26 mouse cellular contexts compared by ENCODE assay signal in genomic region chr11:100585148-100585547, GRCm38 (mm10). TPM values are rescaled to one million over a fixed set of nuclear protein-coding genes. Genes with fewer than 3 reads are reported as not detected.
DNase-seq lines count a peak whose midpoint lies in the region; ATAC-seq and TF ChIP-seq lines count a peak whose summit lies in the region.
"Had no signal": no experiment of that assay in that cellular context is flagged by ENCODE, and none has a peak within 500 bp of the region (broad histone marks: within the 10 kb centered on the region; RNA-seq: fewer than 3 reads in every experiment).

No protein-coding gene starts in this region.

- no peak for TF ChIP-seq POLR2A in CH12.LX (IDR thresholded peaks at IDR 0.05; ENCODE audit: low read depth, low read length)

- dilution Hi-C loops in CH12.LX (cut with MboI; ENCODE audit: extremely low pct_ligation_motif_present, extremely low pct_unique_long_range_greater_than_20kb, low sequenced_read_pairs): no loop called here

- H3K36me3 ChIP-seq in liver, postnatal 0 days (replicated peaks; ENCODE audit: insufficient read depth, low read length): peaks cover 86% of the 10 kb centered on the region
- H3K36me3 ChIP-seq in liver, embryonic 12.5 days: peaks cover 100% of the 10 kb centered on the region
- H3K36me3 ChIP-seq in CH12.LX (replicated peaks in 1 of 2; ENCODE audit: control insufficient read depth in 1 of 2, insufficient read depth in 1 of 2, low read length in 1 of 2): peaks cover 84 to 95% of the 10 kb centered on the region in 2 experiments

- no peak for TF ChIP-seq EP300 in liver, postnatal 0 days (IDR thresholded peaks at IDR 0.05; ENCODE audit: low read depth)
- no peak for TF ChIP-seq EP300 in CH12.LX (IDR thresholded peaks at IDR 0.05; ENCODE audit: low read length)

- no peak for ATAC-seq in liver, postnatal 0 days
- no peak for ATAC-seq in liver, embryonic 12.5 days
- ATAC-seq: forebrain, embryonic 14.5 days; forebrain, postnatal 0 days; hindbrain, postnatal 0 days; Patski had no signal

- H3K4me1 ChIP-seq in liver, postnatal 0 days (ENCODE audit: insufficient read depth): no peaks in the 10 kb centered on the region
- H3K4me1 ChIP-seq in liver, embryonic 12.5 days: no peaks in the 10 kb centered on the region
- H3K4me1 ChIP-seq in CH12.LX (ENCODE audit: control insufficient read depth in 1 of 2, insufficient read depth in 2 of 2): peaks cover 56 to 96% of the 10 kb centered on the region in 2 experiments
- H3K4me1 ChIP-seq: embryonic facial prominence, embryonic 12.5 days; embryonic facial prominence, embryonic 15.5 days; hindbrain, embryonic 10.5 days had no signal

- H3K79me2 ChIP-seq in CH12.LX (replicated peaks; ENCODE audit: control insufficient read depth, extremely low read depth, insufficient read depth, poor library complexity, severe bottlenecking): peaks cover 17% of the 10 kb centered on the region

- no peak overlapping the region for H3K9ac ChIP-seq in liver, postnatal 0 days (replicated peaks)
- no peak overlapping the region for H3K9ac ChIP-seq in liver, embryonic 12.5 days
- H3K9ac ChIP-seq in CH12.LX (ENCODE audit: insufficient read depth, low read depth): no peak overlapping the region
- H3K9ac ChIP-seq: embryonic facial prominence, embryonic 12.5 days; embryonic facial prominence, embryonic 15.5 days; forebrain, postnatal 0 days; heart, embryonic 15.5 days; hindbrain, embryonic 14.5 days had no signal

- WGBS in liver, postnatal 0 days (ENCODE audit: insufficient replicate concordance): 87% methylated on average over 3 of the region's 3 CpGs
- WGBS in liver, embryonic 12.5 days (ENCODE audit: insufficient replicate concordance): 90% methylated on average over 3 of the region's 3 CpGs

- H3K4me3 ChIP-seq in gastrocnemius, adult 2 months: no peak overlapping the region
- H3K4me3 ChIP-seq in liver, postnatal 0 days (ENCODE audit: low read depth, low read length): no peak overlapping the region
- H3K4me3 ChIP-seq in liver, embryonic 12.5 days: no peak overlapping the region
- no peak overlapping the region for H3K4me3 ChIP-seq in CH12.LX (replicated peaks in 1 of 3; ENCODE audit: low read depth in 2 of 3, low read length in 2 of 3, poor library complexity in 1 of 3)
- H3K4me3 ChIP-seq: embryonic facial prominence, embryonic 12.5 days; embryonic facial prominence, embryonic 15.5 days; heart, embryonic 15.5 days; hindbrain, embryonic 10.5 days had no signal

- no peaks in the 10 kb centered on the region for H3K9me3 ChIP-seq in liver, postnatal 0 days (ENCODE audit: low read length)
- no peaks in the 10 kb centered on the region for H3K9me3 ChIP-seq in liver, embryonic 12.5 days (replicated peaks)
- H3K9me3 ChIP-seq in CH12.LX (replicated peaks; ENCODE audit: low read length): no peaks in the 10 kb centered on the region
- H3K9me3 ChIP-seq: embryonic facial prominence, embryonic 12.5 days; embryonic facial prominence, embryonic 15.5 days; G1E; heart, embryonic 15.5 days; hindbrain, embryonic 10.5 days had no signal

- no peak for TF ChIP-seq CTCF in gastrocnemius, adult 2 months (IDR thresholded peaks at IDR 0.05)
- no peak for TF ChIP-seq CTCF in liver, postnatal 0 days (IDR thresholded peaks at IDR 0.05; ENCODE audit: low read depth)
- no peak for TF ChIP-seq CTCF in CH12.LX (conservative IDR thresholded peaks at IDR 0.05 in 1 of 2, IDR thresholded peaks at IDR 0.05 in 1 of 2; ENCODE audit: low read depth in 2 of 2, low read length in 2 of 2)

- intact Hi-C loops in gastrocnemius, adult 2 months (cut with DNase I): no loop called here

- in situ Hi-C loops in CH12.LX (cut with MboI; ENCODE audit: low pct_ligation_motif_present, low pct_unique_long_range_greater_than_20kb, low sequenced_read_pairs): no loop called here

- no peak for TF ChIP-seq RAD21 in CH12.LX (IDR thresholded peaks at IDR 0.05; ENCODE audit: low read depth, low read length)

- peak overlapping the region; percentile 53 for H3K27ac ChIP-seq in gastrocnemius, adult 2 months
- H3K27ac ChIP-seq in liver, postnatal 0 days (ENCODE audit: low read depth): peak overlapping the region; percentile 36; the same call in 1 of the 2 replicates
- no peak overlapping the region for H3K27ac ChIP-seq in liver, embryonic 12.5 days
- peak overlapping the region; percentile 83 for H3K27ac ChIP-seq in CH12.LX (ENCODE audit: insufficient read depth, low read depth)
- H3K27ac ChIP-seq: embryonic facial prominence, embryonic 12.5 days; embryonic facial prominence, embryonic 15.5 days; heart, embryonic 15.5 days; hindbrain, embryonic 10.5 days; hindbrain, embryonic 14.5 days; hindbrain, postnatal 0 days had no signal

- no peak overlapping the region for H3K4me2 ChIP-seq in liver, postnatal 0 days (ENCODE audit: low read depth, low read length)
- no peak overlapping the region for H3K4me2 ChIP-seq in liver, embryonic 12.5 days
- H3K4me2 ChIP-seq in CH12.LX (ENCODE audit: insufficient read depth, low read depth, poor library complexity, severe bottlenecking): peak overlapping the region; percentile 41; the same call in 1 of the 2 replicates
- H3K4me2 ChIP-seq: embryonic facial prominence, embryonic 12.5 days; embryonic facial prominence, embryonic 15.5 days; heart, embryonic 11.5 days; heart, embryonic 15.5 days; hindbrain, embryonic 14.5 days had no signal

- no peaks in the 10 kb centered on the region for H3K27me3 ChIP-seq in liver, postnatal 0 days (ENCODE audit: insufficient read depth, low read length)
- H3K27me3 ChIP-seq in liver, embryonic 12.5 days (replicated peaks): no peaks in the 10 kb centered on the region
- H3K27me3 ChIP-seq in CH12.LX (replicated peaks): no peaks in the 10 kb centered on the region
- H3K27me3 ChIP-seq: embryonic facial prominence, embryonic 12.5 days; embryonic facial prominence, embryonic 15.5 days; heart, embryonic 15.5 days; Patski had no signal

- no peak for DNase-seq in gastrocnemius, adult 2 months
- DNase-seq in gastrocnemius, postnatal 10 days: no peak
- no peak for DNase-seq in liver, postnatal 0 days
- no peak for DNase-seq in CH12.LX (ENCODE audit: extremely low read depth)
- DNase-seq in kidney, postnatal 4 days: no peak
- DNase-seq: adrenal gland, postnatal 10 days; adrenal gland, postnatal 36 days; cerebellum, adult 11 months; cerebellum, adult 2 months; cerebellum, adult 9-11 months; cerebellum, postnatal 25 days; forebrain, postnatal 0 days; gastrocnemius, postnatal 36 days; heart, postnatal 10 days; heart, postnatal 36 days had no signal

TF ChIP-seq in CH12.LX, 34 proteins besides CTCF, POLR2A, EP300 and RAD21 (continues in another document):
- TF ChIP-seq NELFE (IDR thresholded peaks at IDR 0.05; ENCODE audit: low read depth, low read length) (no peak), JUND (conservative IDR thresholded peaks at IDR 0.05; ENCODE audit: low read depth, low read length) (no peak), TCF12 (IDR thresholded peaks at IDR 0.05; ENCODE audit: low read depth, low read length) (no peak), JUN (IDR thresholded peaks at IDR 0.05; ENCODE audit: insufficient read depth, low read depth, low read length) (no peak), USF1 (IDR thresholded peaks at IDR 0.05; ENCODE audit: low read depth, low read length) (no peak), CHD1 (IDR thresholded peaks at IDR 0.05; ENCODE audit: low read depth, low read length) (peak; percentile 65; the same call in 1 of the 2 replicates), UBTF (IDR thresholded peaks at IDR 0.05; ENCODE audit: low read depth, low read length) (0 out of 2 replicates have a peak, but pooled peaks have one; percentile 18), TBP (conservative IDR thresholded peaks at IDR 0.05; ENCODE audit: low read depth, low read length) (no peak)

RNA-seq across cellular contexts. Expression of gene Cnp, which starts 10.4 kb away (rescaled TPM):
- 1 to 10 TPM; 3.2 to 4.4 TPM for total RNA-seq in gastrocnemius, adult 2 months (2021)
- 10 to 100 TPM; 26.0 to 33.6 TPM for total RNA-seq in gastrocnemius, postnatal 10 days (2021)
- 20.2 and 21.9 TPM in 2 replicates for polyA plus RNA-seq in liver, postnatal 0 days (2015; fragmentation: Nextera tagmentation; extraction: Ambion mirVana)
- polyA plus RNA-seq in liver, embryonic 12.5 days (2016; fragmentation: Nextera tagmentation; extraction: Ambion mirVana): 12.9 and 15.1 TPM in 2 replicates
- total RNA-seq in CH12.LX (2012; rRNA removed) (80.2 and 91.6 TPM in 2 replicates), CH12.LX (2014; rRNA removed) (75.9 and 87.8 TPM in 2 replicates)
- polyA plus RNA-seq in CH12.LX (2012; ENCODE audit: insufficient read length, low read depth): 77.7 and 81.2 TPM in 2 replicates

RNA-seq across cellular contexts. Expression of gene Nkiras2, which starts 33.9 kb away (rescaled TPM):
- total RNA-seq in gastrocnemius, adult 2 months (2021): 10 to 100 TPM; 15.3 to 21.9 TPM
- total RNA-seq in gastrocnemius, postnatal 10 days (2021): 10 to 100 TPM; 29.1 to 30.1 TPM
- polyA plus RNA-seq in liver, postnatal 0 days (2015; fragmentation: Nextera tagmentation; extraction: Ambion mirVana): 18.3 and 19.2 TPM in 2 replicates
- 22.5 and 24.4 TPM in 2 replicates for polyA plus RNA-seq in liver, embryonic 12.5 days (2016; fragmentation: Nextera tagmentation; extraction: Ambion mirVana)
- total RNA-seq in CH12.LX (2012; rRNA removed): 59.9 and 70.0 TPM in 2 replicates
- total RNA-seq in CH12.LX (2014; rRNA removed): 46.6 and 53.8 TPM in 2 replicates
- polyA plus RNA-seq in CH12.LX (2012; ENCODE audit: insufficient read length, low read depth): 57.9 and 60.0 TPM in 2 replicates

RNA-seq across cellular contexts. Expression of gene Dnajc7, which starts 34.8 kb away (rescaled TPM):
- 100 to 1,000 TPM; 116 TPM for total RNA-seq in gastrocnemius, adult 2 months (2021)
- total RNA-seq in gastrocnemius, postnatal 10 days (2021): 100 to 1,000 TPM; 191 to 195 TPM
- polyA plus RNA-seq in liver, postnatal 0 days (2015; fragmentation: Nextera tagmentation; extraction: Ambion mirVana): 45.1 and 49.1 TPM in 2 replicates
- 109 and 122 TPM in 2 replicates for polyA plus RNA-seq in liver, embryonic 12.5 days (2016; fragmentation: Nextera tagmentation; extraction: Ambion mirVana)
- total RNA-seq in CH12.LX (2012; rRNA removed) (249 and 250 TPM in 2 replicates), CH12.LX (2014; rRNA removed) (123 and 141 TPM in 2 replicates)
- 455 and 516 TPM in 2 replicates for polyA plus RNA-seq in CH12.LX (2012; ENCODE audit: insufficient read length, low read depth)

RNA-seq across cellular contexts. Expression of gene Ttc25, which starts 39.7 kb away (rescaled TPM):
- under 1 TPM; 0.10 to 0.31 TPM for total RNA-seq in gastrocnemius, adult 2 months (2021)
- total RNA-seq in gastrocnemius, postnatal 10 days (2021): under 1 TPM; 0.14 to 0.16 TPM
- 0.11 and 0.22 TPM in 2 replicates for polyA plus RNA-seq in liver, postnatal 0 days (2015; fragmentation: Nextera tagmentation; extraction: Ambion mirVana)
- polyA plus RNA-seq in liver, embryonic 12.5 days (2016; fragmentation: Nextera tagmentation; extraction: Ambion mirVana): 0.10 and 0.14 TPM in 2 replicates
- total RNA-seq in CH12.LX (2012; rRNA removed) (1.3 and 1.8 TPM in 2 replicates), CH12.LX (2014; rRNA removed) (0.51 and 0.70 TPM in 2 replicates)
- 6.4 and 12.8 TPM in 2 replicates for polyA plus RNA-seq in CH12.LX (2012; ENCODE audit: insufficient read length, low read depth)

RNA-seq across cellular contexts. Expression of gene Acly, which starts 57.3 kb away (rescaled TPM):
- 10 to 100 TPM; 10.3 to 19.0 TPM for total RNA-seq in gastrocnemius, adult 2 months (2021)
- total RNA-seq in gastrocnemius, postnatal 10 days (2021): 10 to 100 TPM; 26.6 to 34.6 TPM
- 24.4 and 29.8 TPM in 2 replicates for polyA plus RNA-seq in liver, postnatal 0 days (2015; fragmentation: Nextera tagmentation; extraction: Ambion mirVana)
- polyA plus RNA-seq in liver, embryonic 12.5 days (2016; fragmentation: Nextera tagmentation; extraction: Ambion mirVana): 135 and 136 TPM in 2 replicates
- total RNA-seq in CH12.LX (2012; rRNA removed) (246 and 263 TPM in 2 replicates), CH12.LX (2014; rRNA removed) (245 and 277 TPM in 2 replicates)
- polyA plus RNA-seq in CH12.LX (2012; ENCODE audit: insufficient read length, low read depth): 196 and 213 TPM in 2 replicates

Comparison
In these comparisons a context has a peak if more than half of its experiments do, and no peak if none do; other contexts are left out.
1. RNA of gene Cnp, which starts 10.4 kb away (total RNA-seq): 75.9 to 91.6 TPM in CH12.LX and 26.0 to 33.6 TPM in gastrocnemius, postnatal 10 days; 3.2 to 4.4 TPM in gastrocnemius, adult 2 months; every median in the first group is over 4 times any median in the second.